Mouse (Mus musculus) kidney, embryonic 14.5 days (tissue): ENCODE results near the gene Ensa. TPM values are rescaled to one million over a fixed set of nuclear protein-coding genes. Genes with fewer than 3 reads are reported as not detected.
"Not testable (repeated sequence)": the region's sequence is repeated elsewhere in the genome, so short reads cannot be mapped to it uniquely, and the experiment has no call there.

Experiments used
- ATAC-seq: fragments of 200-750 bp; cut with Nextera tagmentation; 2 replicates; pipeline ENCODE4 v1.8.0; 2017; ENCODE audit warnings: moderate number of reproducible peaks, mild to moderate bottlenecking, moderate TSS enrichment, moderate library complexity; ENCODE audit not compliant: low FRiP score, low TSS enrichment
- H3K27ac ChIP-seq: fragments of 300-500 bp; sonication (generic); 2 replicates; pipeline ENCODE4 v1.5.1; 2014; ENCODE audit warnings: low read depth, mild to moderate bottlenecking, low read length, moderate library complexity, mixed read lengths
- H3K27me3 ChIP-seq: fragments of 300-500 bp; sonication (generic); 2 replicates; pipeline ENCODE4 v1.6.1; 2014; ENCODE audit warnings: mild to moderate bottlenecking, low read length; ENCODE audit not compliant: control insufficient read depth, insufficient read depth
- H3K36me3 ChIP-seq: fragments of 300-500 bp; sonication (generic); 2 replicates; pipeline ENCODE4 v1.6.1; 2014; ENCODE audit warnings: low read length, mixed read lengths; ENCODE audit not compliant: control insufficient read depth, insufficient read depth
- H3K4me1 ChIP-seq: fragments of 300-500 bp; sonication (generic); 2 replicates; pipeline ENCODE4 v1.6.1; 2014; ENCODE audit warnings: low read length, mixed read lengths; ENCODE audit not compliant: control insufficient read depth, insufficient read depth
- H3K4me2 ChIP-seq: fragments of 300-500 bp; sonication (generic); replicated peaks from 2 replicates; pipeline ENCODE4 v1.6.1; 2014; ENCODE audit warnings: low read depth, mild to moderate bottlenecking, low read length
- H3K4me3 ChIP-seq: fragments of 300-500 bp; sonication (generic); 2 replicates; pipeline ENCODE4 v1.5.1; 2014; ENCODE audit warnings: mild to moderate bottlenecking, low read length
- H3K9ac ChIP-seq: fragments of 300-500 bp; sonication (generic); 2 replicates; pipeline ENCODE4 v1.6.1; 2014; ENCODE audit warnings: low read depth, mild to moderate bottlenecking, low read length, moderate library complexity
- H3K9me3 ChIP-seq: fragments of 300-500 bp; sonication (generic); 2 replicates; pipeline ENCODE4 v1.6.1; 2016; ENCODE audit warnings: low read length; ENCODE audit not compliant: control insufficient read depth
- WGBS: fragments of 180-500 bp; shearing (Covaris S2); extraction: QIAGEN DNeasy Blood & Tissue Kit; methylation state at CpG from one replicate; pipeline ENCODE4 v1.1.7; 2014; 5-methylcytosine and 5-hydroxymethylcytosine counted together
- polyA plus RNA-seq: library from polyadenylated mRNA; unstranded; fragments of >200 nt; fragmentation: Nextera tagmentation; extraction: Ambion mirVana; gene quantifications from 2 replicates; pipeline ENCODE4 v1.2.1, GENCODE M21; 2014

Ensa gene
- polyA plus RNA-seq, 1 experiment from 2014 or later, result 66.9 TPM

DNA sequence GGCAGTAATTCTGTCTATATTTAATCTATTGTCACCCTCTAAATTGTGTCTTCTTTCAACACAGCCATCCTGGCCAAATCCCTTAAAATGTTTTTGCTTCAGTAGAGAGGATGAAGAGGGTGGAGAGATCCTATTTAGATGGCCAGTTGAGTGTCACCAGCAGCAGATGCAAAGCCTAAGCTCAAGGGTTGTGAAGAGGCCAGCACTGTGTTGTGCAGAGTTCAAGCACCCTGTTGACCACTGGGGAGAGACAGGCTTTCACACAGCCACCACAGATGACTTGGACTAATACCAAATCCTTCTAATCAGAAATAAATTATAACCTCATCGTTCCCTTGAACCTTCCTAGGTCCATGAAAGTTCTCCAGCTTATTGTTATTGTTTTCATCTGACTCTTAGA, 6.3 kb upstream of the Ensa start:
- Histone ChIP-seq H3K4me1 (no peaks in the 10 kb centered on the region), H3K9me3 (no peaks in the 10 kb centered on the region), H3K27me3 (no peaks in the 10 kb centered on the region), H3K9ac (no peak overlapping the region), H3K36me3 (peaks cover 33% of the 10 kb centered on the region), H3K4me3 (no peak overlapping the region), H3K4me2 (no peak overlapping the region), H3K27ac (no peak overlapping the region)
- no peak for ATAC-seq
- WGBS, result 88% methylated on average over 1 of the region's 1 CpGs

- H3K9me3 ChIP-seq, result no peaks in the 10 kb centered on the region
- no peak overlapping the region for H3K27ac ChIP-seq
- H3K4me1 ChIP-seq, result no peaks in the 10 kb centered on the region
- WGBS, result 74% methylated on average over 1 of the region's 1 CpGs
- no peak overlapping the region for H3K4me3 ChIP-seq
- H3K27me3 ChIP-seq, result no peaks in the 10 kb centered on the region
- peaks cover 25% of the 10 kb centered on the region for H3K36me3 ChIP-seq
- H3K9ac ChIP-seq, result no peak overlapping the region
- ATAC-seq, result no peak
- no peak overlapping the region for H3K4me2 ChIP-seq
These were observed 3.6 kb upstream of the Ensa start for GRCm38 (mm10) chr3:95621241-95621640.

GRCm38 (mm10) chr3:95622421-95622820, 2.4 kb upstream of the Ensa start:
- not testable (repeated sequence) for H3K4me1 ChIP-seq, ATAC-seq, H3K4me3 ChIP-seq, H3K9ac ChIP-seq, H3K4me2 ChIP-seq, H3K27ac ChIP-seq, H3K9me3 ChIP-seq, H3K27me3 ChIP-seq
- peaks cover 25% of the 10 kb centered on the region for H3K36me3 ChIP-seq
- 93% methylated on average over 19 of the region's 20 CpGs for WGBS

GRCm38 (mm10) chr3:95623551-95623950, 1.2 kb upstream of the Ensa start:
- Histone ChIP-seq H3K4me2 (no peak overlapping the region), H3K27me3 (no peaks in the 10 kb centered on the region), H3K4me1 (no peaks in the 10 kb centered on the region), H3K36me3 (peaks cover 26% of the 10 kb centered on the region), H3K9ac (no peak overlapping the region), H3K9me3 (no peaks in the 10 kb centered on the region), H3K4me3 (no peak overlapping the region), H3K27ac (no peak overlapping the region)
- ATAC-seq, result no peak
- 70% methylated on average over 2 of the region's 2 CpGs for WGBS

DNA sequence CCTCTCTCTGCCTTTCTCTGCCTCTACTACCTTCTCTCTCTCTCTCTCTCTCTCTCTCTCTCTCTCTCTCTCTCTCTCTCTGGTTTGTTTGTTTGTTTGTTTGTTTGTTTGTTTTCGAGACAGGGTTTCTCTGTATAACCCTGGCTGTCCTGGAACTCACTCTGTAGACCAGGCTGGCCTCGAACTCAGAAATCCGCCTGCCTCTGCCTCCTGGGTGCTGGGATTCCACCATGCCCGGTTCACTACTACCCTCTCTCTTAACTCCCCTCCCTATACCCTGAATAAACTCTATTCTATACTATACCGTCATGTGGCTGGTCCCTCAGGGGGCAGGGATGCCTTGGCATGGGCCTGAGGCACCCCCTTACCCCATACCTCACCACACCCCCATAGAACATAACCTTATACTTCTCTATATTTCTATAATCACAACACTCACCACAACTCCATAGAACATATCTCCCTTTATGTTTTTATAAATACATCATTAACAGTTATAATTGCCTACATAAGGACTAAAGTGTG, 740 bp upstream of the Ensa start:
- not testable (repeated sequence) for H3K9me3 ChIP-seq, ATAC-seq, H3K27me3 ChIP-seq, H3K4me1 ChIP-seq
- Histone ChIP-seq H3K36me3 (peaks cover 31% of the 10 kb centered on the region), H3K4me2 (peak overlapping the region; percentile 48), H3K9ac (peak overlapping the region; percentile 53; the same call in 1 of the 2 replicates), H3K4me3 (peak overlapping the region; percentile 65), H3K27ac (peak overlapping the region; percentile 87)
- WGBS, result 71% methylated on average over 5 of the region's 5 CpGs

DNA sequence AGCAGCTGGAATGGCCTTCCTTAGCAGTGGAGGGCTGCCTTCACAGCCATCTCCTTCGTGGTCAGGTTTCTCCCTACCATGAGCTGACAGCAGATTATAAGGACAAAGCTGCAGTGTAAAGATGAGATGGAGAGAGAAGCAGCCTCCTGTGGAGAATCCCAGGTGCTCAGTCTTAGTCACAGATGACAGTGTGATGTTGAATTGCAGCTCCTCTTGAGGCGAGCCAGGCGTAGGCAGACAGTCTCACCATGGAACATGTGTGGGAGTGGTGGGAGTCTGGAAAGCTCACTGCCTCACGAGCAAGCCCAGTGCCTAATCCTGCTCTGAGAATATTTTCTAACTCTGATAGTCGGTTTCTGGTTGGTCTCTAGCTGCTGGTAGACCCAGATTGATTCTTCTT, 3.0 kb downstream of the Ensa start:
- no peaks in the 10 kb centered on the region for H3K27me3 ChIP-seq
- no peak for ATAC-seq

GRCm38 (mm10) chr3:95629755-95630154, 5.0 kb downstream of the Ensa start:
- ATAC-seq, result no peak
- H3K27ac ChIP-seq, result no peak overlapping the region
- H3K4me2 ChIP-seq, result no peak overlapping the region
- peaks cover 81% of the 10 kb centered on the region for H3K36me3 ChIP-seq
- 88% methylated on average over 4 of the region's 4 CpGs for WGBS
- no peaks in the 10 kb centered on the region for H3K27me3 ChIP-seq
- no peak overlapping the region for H3K4me3 ChIP-seq
- no peaks in the 10 kb centered on the region for H3K4me1 ChIP-seq
- no peaks in the 10 kb centered on the region for H3K9me3 ChIP-seq
- H3K9ac ChIP-seq, result no peak overlapping the region

More for the DNA sequence above, 3.0 kb downstream of the Ensa start:
- H3K36me3 ChIP-seq, result peaks cover 62% of the 10 kb centered on the region
- no peak overlapping the region for H3K27ac ChIP-seq
- H3K4me2 ChIP-seq, result no peak overlapping the region
- H3K9me3 ChIP-seq, result no peaks in the 10 kb centered on the region
- 72% methylated on average over 5 of the region's 5 CpGs for WGBS
- no peak overlapping the region for H3K9ac ChIP-seq
- no peak overlapping the region for H3K4me3 ChIP-seq
- no peaks in the 10 kb centered on the region for H3K4me1 ChIP-seq

GRCm38 (mm10) chr3:95630856-95631255, 6.1 kb downstream of the Ensa start:
- no peak overlapping the region for H3K27ac ChIP-seq
- 89% methylated on average over 3 of the region's 3 CpGs for WGBS
- peaks cover 92% of the 10 kb centered on the region for H3K36me3 ChIP-seq
- ATAC-seq, result no peak
- no peaks in the 10 kb centered on the region for H3K4me1 ChIP-seq
- H3K4me3 ChIP-seq, result no peak overlapping the region
- no peaks in the 10 kb centered on the region for H3K27me3 ChIP-seq
- no peak overlapping the region for H3K9ac ChIP-seq
- no peaks in the 10 kb centered on the region for H3K9me3 ChIP-seq
- no peak overlapping the region for H3K4me2 ChIP-seq

- Histone ChIP-seq H3K27ac (no peak overlapping the region), H3K27me3 (no peaks in the 10 kb centered on the region), H3K4me3 (no peak overlapping the region), H3K4me2 (no peak overlapping the region), H3K36me3 (peaks cover 95% of the 10 kb centered on the region), H3K9ac (no peak overlapping the region), H3K9me3 (no peaks in the 10 kb centered on the region), H3K4me1 (no peaks in the 10 kb centered on the region)
- 60% methylated on average over 6 of the region's 6 CpGs for WGBS
- ATAC-seq, result no peak
These were observed 6.5 kb downstream of the Ensa start for GRCm38 (mm10) chr3:95631304-95631703.
